Mouse (Mus musculus) left cerebral cortex, postnatal 25 days (tissue): ENCODE data around the gene Atf2. TPM values are rescaled to one million over a fixed set of nuclear protein-coding genes. Genes with fewer than 3 reads are reported as not detected.
"Not testable (repeated sequence)": the region's sequence is repeated elsewhere in the genome, so short reads cannot be mapped to it uniquely, and the experiment has no call there.

Source experiments
- DNase-seq, 2 experiments: peaks; one replicate each; pipeline ENCODE4 v3.0.0; 2022; ENCODE audit warnings: low spot score in 2 of 2, mixed read lengths in 1 of 2
- intact Hi-C: fragments of 180-260 bp; cut with DNase I; formaldehyde crosslinking; loops from one replicate; pipeline ENCODE4 v1.15.1; 2025
- total RNA-seq, 2 experiments: library from RNA; stranded (reverse); gene quantifications; 2 replicates each; pipeline ENCODE4 v1.2.3; 2021

Gene Atf2
- total RNA-seq = 100 to 1,000 TPM; 165 to 171 TPM

DNA sequence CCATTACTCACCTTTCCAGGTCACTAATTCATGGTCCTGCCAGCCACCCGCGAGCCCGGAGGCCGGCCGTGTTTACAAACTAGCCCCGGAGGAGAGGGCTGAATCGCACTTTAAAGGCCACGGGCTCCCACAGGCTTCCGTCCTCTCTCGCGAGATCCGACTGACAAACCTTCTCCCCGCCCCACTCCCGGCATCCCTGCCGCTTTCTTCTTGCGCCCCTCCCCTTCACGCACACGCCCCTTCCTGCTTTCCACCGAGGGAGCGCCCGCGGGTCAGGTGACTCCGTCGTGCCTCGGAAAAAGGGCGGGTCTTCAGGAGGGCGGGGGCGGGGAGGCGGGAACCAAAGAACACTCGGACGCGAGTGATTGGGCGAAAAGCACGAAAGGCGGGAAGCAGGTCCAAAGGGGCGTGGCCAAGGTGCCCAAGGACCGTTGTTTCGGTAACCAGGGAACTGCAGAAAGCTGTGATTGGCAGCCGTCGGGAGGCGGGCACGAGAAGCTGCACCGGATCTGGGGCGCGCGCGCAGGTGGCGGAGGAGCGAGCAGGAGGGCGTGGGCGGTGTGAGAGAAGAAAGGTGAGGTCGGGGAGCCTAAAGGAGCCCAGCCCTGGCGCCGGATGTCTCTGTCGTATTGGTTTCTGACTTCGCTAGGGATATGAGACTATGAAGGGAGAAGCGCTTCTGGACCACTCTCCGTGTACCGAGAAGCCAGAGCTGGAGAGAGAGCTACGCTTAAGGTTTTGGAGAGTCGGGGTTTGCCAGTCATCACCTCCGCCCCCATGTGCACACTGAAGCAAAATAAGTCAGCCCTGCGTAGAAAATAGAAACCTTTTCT lies at the start of gene Atf2:
TSS of gene Atf2 (minus strand) at position 176 of the 833 bp plus-strand sequence.
- DNase-seq = peak; percentile 99 to 100
- intact Hi-C loops = loop anchor here (1.0 to 10.0 kb wide), 3 partner anchors 19 to 318 kb away; partner anchors contain the start of genes Atp5g3 and Chn1

- intact Hi-C loops = no loop called here
- DNase-seq = no peak
Measured at GRCm38 (mm10) chr2:73941281-73941680, 48.8 kb upstream of the Atf2 start.

DNA sequence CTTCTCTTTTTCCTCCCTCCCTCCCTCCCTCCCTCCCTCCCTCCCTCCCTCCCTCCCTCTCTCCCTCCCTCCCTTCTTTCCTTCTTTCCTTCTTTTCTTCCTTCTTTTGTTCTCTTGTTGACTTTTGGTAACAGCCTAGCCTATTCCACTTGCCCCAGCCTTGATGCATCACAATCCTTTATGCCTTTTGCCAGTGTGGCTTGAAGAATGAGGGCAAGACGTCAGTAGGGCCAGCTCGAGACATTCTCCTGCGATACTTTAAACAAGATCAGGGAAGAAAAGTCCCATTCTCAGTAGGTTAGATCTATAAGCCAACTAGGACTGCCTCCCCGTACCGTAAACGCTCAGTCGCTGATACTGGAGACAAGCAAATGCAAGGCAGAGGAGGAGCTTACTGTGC lies 48.0 kb upstream of the Atf2 start:
- intact Hi-C loops = no loop called here

GRCm38 (mm10) chr2:73938896-73939295 lies 46.5 kb upstream of the Atf2 start:
- intact Hi-C loops = no loop called here

More for the DNA sequence above, 48.0 kb upstream of the Atf2 start:
- DNase-seq = no peak

GRCm38 (mm10) chr2:73932676-73933313 lies 40.4 kb upstream of the Atf2 start:
- intact Hi-C loops = no loop called here
- peak in 1 of 2 experiments; percentile 17 for DNase-seq

More at GRCm38 (mm10) chr2:73938896-73939295, 46.5 kb upstream of the Atf2 start:
- DNase-seq = no peak

DNA sequence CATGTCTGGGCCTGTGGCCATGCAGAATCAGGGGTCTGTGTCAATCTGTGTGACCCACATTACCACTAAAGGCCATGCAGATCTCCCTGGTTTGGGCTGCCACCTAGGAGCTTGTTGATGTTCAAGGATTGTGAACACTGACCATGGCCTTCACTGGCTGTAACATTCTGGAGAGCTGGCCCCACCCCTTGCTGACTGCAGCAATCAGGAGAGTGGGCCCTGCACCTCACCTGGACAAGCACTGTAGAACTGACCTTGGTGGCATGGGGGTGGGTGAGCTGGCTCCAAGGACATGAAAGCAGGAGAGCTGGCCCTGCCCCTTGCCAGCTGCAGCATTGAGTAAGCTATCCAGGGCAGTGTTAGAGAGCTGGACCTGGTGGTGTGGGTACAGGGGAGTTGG lies 35.3 kb upstream of the Atf2 start:
- intact Hi-C loops = loop anchor here (5.0 kb wide), 1 partner anchor 735 kb away; no protein-coding TSS in a partner anchor
- DNase-seq = no peak

GRCm38 (mm10) chr2:73925539-73925938 lies 33.1 kb upstream of the Atf2 start:
- intact Hi-C loops = loop anchor here (2.0 to 5.0 kb wide), 2 partner anchors 73 to 737 kb away; no protein-coding TSS in a partner anchor

GRCm38 (mm10) chr2:73925089-73925488 lies 32.6 kb upstream of the Atf2 start:
- intact Hi-C loops = loop anchor here (2.0 to 5.0 kb wide), 2 partner anchors 74 to 737 kb away; no protein-coding TSS in a partner anchor
- peak; percentile 86 to 91 for DNase-seq

More at GRCm38 (mm10) chr2:73925539-73925938, 33.1 kb upstream of the Atf2 start:
- no peak for DNase-seq

GRCm38 (mm10) chr2:73919642-73920041 lies 27.2 kb upstream of the Atf2 start:
- intact Hi-C loops = loop anchor here (10.0 kb wide), 1 partner anchor 355 kb away; no protein-coding TSS in a partner anchor
- peak; percentile 54 to 93 for DNase-seq

GRCm38 (mm10) chr2:73912264-73912663 lies 19.8 kb upstream of the Atf2 start:
- intact Hi-C loops = loop anchor here (10.0 kb wide), 1 partner anchor 347 kb away; no protein-coding TSS in a partner anchor
- no peak for DNase-seq

- DNase-seq = peak; percentile 91 to 95
- intact Hi-C loops = loop anchor here (1.0 to 10.0 kb wide), 2 partner anchors 19 to 346 kb away; partner anchors contain the start of gene Atf2
Measured at GRCm38 (mm10) chr2:73911175-73911700, 18.8 kb upstream of the Atf2 start, which contains the start of gene Atp5g3. TSS of gene Atp5g3 (minus strand) at chr2:73911326.

DNA sequence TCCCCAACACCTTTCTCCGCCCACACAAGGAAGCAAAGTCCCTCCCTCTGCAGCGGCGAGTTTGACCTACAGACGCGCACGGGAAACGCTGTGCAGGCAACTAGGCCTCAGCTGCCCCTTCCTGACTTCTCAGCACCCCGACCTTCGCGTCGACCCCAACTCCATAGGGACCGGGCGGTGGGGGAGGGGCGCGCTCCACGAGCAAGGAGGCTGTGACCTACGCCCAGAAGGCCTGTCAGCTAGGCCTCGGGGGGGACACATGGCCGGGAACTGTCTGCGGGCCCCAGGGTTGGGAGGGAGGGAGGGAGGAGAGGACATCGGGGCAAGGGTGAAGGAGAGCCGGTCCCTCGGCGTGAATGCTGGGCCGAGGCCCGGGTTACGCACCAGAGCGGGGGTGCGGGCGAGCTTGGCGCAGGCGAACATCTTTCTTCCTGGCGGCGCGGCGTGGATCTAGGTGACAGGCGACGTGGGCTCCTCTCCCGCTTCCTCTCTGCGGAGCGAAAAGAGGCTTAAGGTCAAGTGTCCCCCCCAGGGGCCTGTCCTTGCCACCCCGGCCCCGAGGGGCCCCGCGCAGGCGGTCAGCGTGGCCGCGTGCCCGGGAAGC lies 18.2 kb upstream of the Atf2 start:
- intact Hi-C loops = loop anchor here (1.0 to 10.0 kb wide), 2 partner anchors 18 to 346 kb away; partner anchors contain the start of gene Atf2
- DNase-seq = peak; percentile 27 to 48

DNA sequence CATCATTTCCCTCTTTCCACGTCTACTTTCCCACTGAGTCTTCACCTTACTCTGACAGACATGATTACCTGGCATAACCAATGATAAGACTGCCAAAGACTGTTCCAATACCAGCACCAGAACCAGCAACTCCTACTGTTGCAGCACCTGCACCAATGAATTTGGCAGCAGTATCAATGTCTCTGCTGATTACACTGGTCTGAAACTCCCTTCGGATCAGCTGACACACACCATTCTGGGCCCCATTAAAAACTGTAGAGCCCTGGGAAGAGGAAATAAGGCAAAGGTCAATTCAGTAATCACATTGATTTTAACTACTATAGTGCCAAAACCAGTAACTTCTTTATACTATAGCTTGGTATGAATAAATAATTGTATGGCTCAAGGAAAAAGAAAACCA lies 16.7 kb upstream of the Atf2 start:
- DNase-seq = no peak
- intact Hi-C loops = no loop called here

DNA sequence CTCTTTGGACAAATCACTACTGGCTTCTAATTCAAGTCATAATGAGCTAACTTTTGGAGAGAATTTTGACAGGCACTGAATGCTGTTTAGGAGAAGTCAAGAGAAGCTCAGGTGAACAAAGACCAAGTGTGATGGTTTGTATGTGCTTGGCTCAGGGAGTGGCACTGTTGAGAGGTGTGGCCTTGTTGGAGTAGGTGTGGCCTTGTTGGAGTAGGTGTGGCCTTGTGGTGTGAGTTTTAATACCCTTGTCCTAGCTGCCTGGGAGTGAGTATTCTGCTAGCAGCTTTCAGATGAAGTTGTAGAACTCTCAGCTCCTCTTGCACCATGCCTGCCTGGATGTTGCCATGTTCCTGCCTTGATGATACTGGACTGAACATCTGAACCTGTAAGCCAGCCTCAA lies 12.2 kb upstream of the Atf2 start:
- intact Hi-C loops = not testable (repeated sequence)

DNA sequence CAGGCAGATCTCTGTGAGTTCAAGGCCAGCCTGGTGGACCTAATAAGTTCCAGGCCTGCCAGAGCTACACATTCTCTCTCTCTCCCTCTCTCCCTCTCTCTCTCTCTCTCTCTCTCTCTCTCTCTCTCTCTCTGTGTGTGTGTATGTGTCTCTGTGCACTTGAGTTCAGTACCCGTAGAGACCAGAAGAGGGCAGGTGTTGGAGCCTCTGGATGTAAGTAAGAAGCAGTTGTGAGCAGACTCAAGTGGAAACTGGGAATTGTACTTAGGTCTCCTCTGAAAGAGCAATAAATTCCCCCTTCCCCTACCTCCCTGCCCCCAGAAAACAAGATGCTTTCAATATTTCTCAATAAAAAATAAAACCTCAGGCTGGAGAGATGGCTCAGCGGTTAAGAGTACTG lies 11.1 kb upstream of the Atf2 start:
- DNase-seq = no peak
- intact Hi-C loops = no loop called here

More for the DNA sequence above, 12.2 kb upstream of the Atf2 start:
- DNase-seq = not testable (repeated sequence)

DNA sequence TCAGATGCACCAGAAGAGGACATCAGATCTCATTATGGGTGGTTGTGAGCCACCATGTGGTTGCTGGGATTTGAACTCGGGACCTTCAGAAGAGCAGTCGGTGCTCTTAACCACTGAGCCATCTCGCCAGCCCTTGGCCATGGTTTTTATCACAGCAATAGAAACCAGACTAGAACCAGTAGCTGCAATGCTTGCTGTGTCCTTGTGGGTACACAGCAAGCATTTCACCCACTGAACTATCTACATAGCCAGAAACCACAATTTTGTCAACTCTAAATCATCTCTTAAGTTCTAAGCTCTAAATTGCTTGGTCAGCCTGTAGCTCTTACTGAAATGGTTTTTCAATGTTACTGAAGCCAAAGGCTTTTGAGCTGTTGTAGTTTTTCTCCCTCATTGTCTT lies 9.9 kb upstream of the Atf2 start:
- intact Hi-C loops, DNase-seq: not testable (repeated sequence)

DNA sequence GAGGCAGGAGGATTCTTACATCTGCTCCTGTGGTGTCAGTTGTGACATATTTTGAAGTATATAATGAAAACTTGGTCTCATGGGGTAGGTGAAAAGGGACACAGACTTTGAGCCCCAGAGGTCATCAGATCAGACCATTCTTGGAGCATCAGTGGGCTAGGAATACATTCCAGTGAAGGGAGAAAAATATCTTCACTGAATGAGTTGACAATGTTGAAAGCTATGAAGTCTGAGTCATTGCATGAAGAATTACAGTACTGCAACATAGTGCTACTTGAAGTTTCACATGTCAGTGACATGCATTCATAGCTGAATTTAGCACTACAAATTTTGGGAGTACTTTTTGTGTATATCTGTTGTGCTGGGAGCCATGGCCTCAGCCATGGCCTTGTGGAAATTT lies 8.7 kb upstream of the Atf2 start:
- intact Hi-C loops = no loop called here
- DNase-seq = no peak

- DNase-seq = no peak
- intact Hi-C loops = no loop called here
Measured at GRCm38 (mm10) chr2:73900364-73900763, 7.9 kb upstream of the Atf2 start.

- intact Hi-C loops = loop anchor here (10.0 kb wide), 1 partner anchor 322 kb away; no protein-coding TSS in a partner anchor
- not testable (repeated sequence) for DNase-seq
Measured at GRCm38 (mm10) chr2:73896919-73897318, 4.5 kb upstream of the Atf2 start.
